Mouse (Mus musculus) thymus, adult 2 months (tissue): ENCODE data around the gene Chst12.
"Not testable (repeated sequence)": the region's sequence is repeated elsewhere in the genome, so short reads cannot be mapped to it uniquely, and the experiment has no call there.

ENCODE experiments used
- CTCF ChIP-seq: fragments of 200-500 bp; IDR thresholded peaks from 2 replicates; pipeline ENCODE4 v1.5.1; 2012; ENCODE audit warnings: mild to moderate bottlenecking, control low read depth, low read length, moderate library complexity, borderline replicate concordance; ENCODE audit not compliant: control insufficient read depth, poor library complexity, insufficient read depth; ENCODE audit errors: extremely low read depth
- POLR2A ChIP-seq: fragments of 200-500 bp; IDR thresholded peaks from 2 replicates; pipeline ENCODE4 v1.6.1; 2012; ENCODE audit warnings: mild to moderate bottlenecking, low read length, control low read depth, moderate library complexity; ENCODE audit not compliant: control insufficient read depth, poor library complexity, insufficient read depth; ENCODE audit errors: extremely low read depth

DNA sequence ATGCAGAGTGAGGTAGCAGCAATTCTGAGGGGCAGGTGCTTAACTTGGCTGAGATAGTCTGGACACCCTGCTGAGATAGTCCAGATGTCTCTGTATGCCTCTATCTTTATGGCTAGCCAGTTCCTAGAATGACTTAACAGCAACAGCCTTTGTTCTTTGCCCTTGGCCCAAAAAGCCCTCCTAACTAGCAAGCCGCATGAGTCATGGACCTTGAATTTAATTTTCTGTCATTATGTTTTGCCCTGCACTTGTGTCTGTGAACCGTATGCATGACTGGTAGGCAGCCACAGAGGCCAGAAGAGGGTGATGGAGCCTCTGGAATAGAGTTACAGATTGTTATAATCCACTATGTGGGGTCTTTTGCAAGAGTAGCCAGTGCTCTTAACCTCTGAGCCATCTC lies 42.2 kb upstream of the Chst12 start:
- not testable (repeated sequence) for TF ChIP-seq POLR2A, CTCF
